Mouse (Mus musculus): ENCODE measurements around the gene Nr1d2. TPM values are rescaled to one million over a fixed set of nuclear protein-coding genes. Genes with fewer than 3 reads are reported as not detected.

Nr1d2 gene
- polyA plus RNA-seq, 1 experiment from 2014 or later: 5.5 TPM

Small RNA genes within 50 kb of the gene (microRNA-seq; reads per million reads assigned to microRNA genes)
- gene Gm44469: not detected

Other genes with a start within 250 kb of the Nr1d2 start
- gene Nkiras1, start 32.0 kb upstream of the Nr1d2 start, polyA plus RNA-seq (2015; fragmentation: Nextera tagmentation; extraction: Ambion mirVana): 12.8 and 14.6 TPM in 2 replicates
- 402 and 435 TPM in 2 replicates for gene Rpl15, start 32.3 kb upstream of the Nr1d2 start, polyA plus RNA-seq (2015; fragmentation: Nextera tagmentation; extraction: Ambion mirVana)
- gene Ube2e1, start 92.7 kb upstream of the Nr1d2 start, polyA plus RNA-seq (2015; fragmentation: Nextera tagmentation; extraction: Ambion mirVana): 117 and 122 TPM in 2 replicates

Measured in lung, embryonic 16.5 days (tissue).